Mouse (Mus musculus): Measurements from ENCODE around the gene Hist2h2aa2. TPM values are rescaled to one million over a fixed set of nuclear protein-coding genes. Genes with fewer than 3 reads are reported as not detected.
"Not testable (repeated sequence)": the region's sequence is repeated elsewhere in the genome, so short reads cannot be mapped to it uniquely, and the experiment has no call there.

Gene Hist2h2aa2
- 100 to 1,000 TPM; 239 to 244 TPM for total RNA-seq (2021)
- long read RNA-seq, experiment 1, transcript Hist2h2aa2-201 (1 exons, 528 nt) = major isoform, 11 of 11 reads
- long read RNA-seq, experiment 1, partial matches to known transcripts = 0 of 11 reads
- long read RNA-seq, experiment 1, other reads (novel, unspliced or antisense) = 0 of 11 reads
- long read RNA-seq, experiment 2, transcript Hist2h2aa2-201 (1 exons, 528 nt) = major isoform, 12 of 12 reads
- long read RNA-seq, experiment 2, partial matches to known transcripts = 0 of 12 reads
- long read RNA-seq, experiment 2, other reads (novel, unspliced or antisense) = 0 of 12 reads

GRCm38 (mm10) chr3:96239949-96240798 lies at the start of gene Hist2h2aa2:
TSS of gene Hist2h2aa2 (minus strand) at chr3:96240276.
- DNase-seq (ENCODE audit: low spot score in 2 of 2) = peak; percentile 95 to 98

- DNase-seq (ENCODE audit: low spot score in 2 of 2) = no peak
Measured at GRCm38 (mm10) chr3:96289201-96289600, 49.1 kb upstream of the Hist2h2aa2 start.

GRCm38 (mm10) chr3:96287334-96287733 lies 47.3 kb upstream of the Hist2h2aa2 start:
- DNase-seq (ENCODE audit: low spot score in 2 of 2) = not testable (repeated sequence)

- DNase-seq (ENCODE audit: low spot score in 2 of 2) = peak in 1 of 2 experiments; percentile 35
Measured at GRCm38 (mm10) chr3:96284457-96284856, 44.4 kb upstream of the Hist2h2aa2 start.

GRCm38 (mm10) chr3:96280660-96281059 lies 40.6 kb upstream of the Hist2h2aa2 start:
- DNase-seq (ENCODE audit: low spot score in 2 of 2) = no peak

- DNase-seq (ENCODE audit: low spot score in 2 of 2) = peak; percentile 90 to 93
Measured at GRCm38 (mm10) chr3:96277800-96278624, 37.9 kb upstream of the Hist2h2aa2 start.

GRCm38 (mm10) chr3:96277428-96277799 lies 37.3 kb upstream of the Hist2h2aa2 start:
- peak; percentile 47 to 60 for DNase-seq (ENCODE audit: low spot score in 2 of 2)

- DNase-seq (ENCODE audit: low spot score in 2 of 2) = no peak
Measured at GRCm38 (mm10) chr3:96273591-96274465, 33.8 kb upstream of the Hist2h2aa2 start.

- peak; percentile 85 to 91 for DNase-seq (ENCODE audit: low spot score in 2 of 2)
Measured at GRCm38 (mm10) chr3:96269511-96270474, 29.7 kb upstream of the Hist2h2aa2 start, which contains the start of gene Hist2h2bb. TSS of gene Hist2h2bb (plus strand) at chr3:96269752.

GRCm38 (mm10) chr3:96268776-96269378 lies 28.8 kb upstream of the Hist2h2aa2 start:
- not testable (repeated sequence) for DNase-seq (ENCODE audit: low spot score in 2 of 2)

- peak; percentile 75 to 83 for DNase-seq (ENCODE audit: low spot score in 2 of 2)
Measured at GRCm38 (mm10) chr3:96268051-96268775, 28.1 kb upstream of the Hist2h2aa2 start, which contains the start of gene Hist2h3b. TSS of gene Hist2h3b (plus strand) at chr3:96268654.

- no peak for DNase-seq (ENCODE audit: low spot score in 2 of 2)
Measured at GRCm38 (mm10) chr3:96267541-96267940, 27.5 kb upstream of the Hist2h2aa2 start.

GRCm38 (mm10) chr3:96266132-96266710 lies 26.1 kb upstream of the Hist2h2aa2 start:
- no peak for DNase-seq (ENCODE audit: low spot score in 2 of 2)

GRCm38 (mm10) chr3:96264404-96264949 lies 24.4 kb upstream of the Hist2h2aa2 start:
- DNase-seq (ENCODE audit: low spot score in 2 of 2) = no peak

GRCm38 (mm10) chr3:96263558-96264403 lies 23.7 kb upstream of the Hist2h2aa2 start:
- peak; percentile 24 to 56 for DNase-seq (ENCODE audit: low spot score in 2 of 2)

GRCm38 (mm10) chr3:96262979-96263550 lies 23.0 kb upstream of the Hist2h2aa2 start, which contains the start of gene Hist2h4:
TSS of gene Hist2h4 (minus strand) at chr3:96263311.
- DNase-seq (ENCODE audit: low spot score in 2 of 2) = peak; percentile 96 to 97

Measured in left cerebral cortex, adult 18-20 months (tissue).